Mouse (Mus musculus): ENCODE data around the gene Gm4450. TPM values are rescaled to one million over a fixed set of nuclear protein-coding genes. Genes with fewer than 3 reads are reported as not detected.

Gene Gm4450
- not detected in 4 replicates for total RNA-seq (2023; ENCODE audit: inconsistent age)

DNA sequence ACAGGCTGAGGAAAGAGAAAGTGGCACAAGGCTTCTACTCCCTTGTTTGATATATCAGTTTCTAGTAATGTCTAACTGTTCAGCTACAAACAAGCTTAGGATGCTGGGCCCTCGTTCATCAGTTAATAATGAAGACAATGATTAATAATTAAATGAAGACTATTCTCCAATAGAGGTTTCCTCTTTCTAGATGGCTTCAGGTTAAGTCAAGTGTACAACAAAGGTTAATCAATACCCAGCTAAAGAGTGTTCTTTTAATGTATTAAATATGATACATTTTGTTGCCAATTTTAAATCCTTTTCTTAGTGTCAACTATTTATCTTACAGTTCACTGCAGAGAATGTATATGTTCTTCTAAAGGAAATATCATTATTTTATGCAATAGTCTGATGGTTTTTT is at the start of gene Gm4450:
TSS of gene Gm4450 (minus strand) at position 101 of the 400 bp plus-strand sequence.

Other genes starting within 250 kb of the Gm4450 start
- not detected in 4 replicates for gene Reg4, start 235.0 kb downstream of the Gm4450 start, total RNA-seq (2023; ENCODE audit: inconsistent age)
- gene Hmgcs2, start 176.7 kb downstream of the Gm4450 start, total RNA-seq (2023; ENCODE audit: inconsistent age), result 0.21 TPM in 1 of 4 replicates, not detected in the others
- 60.1 to 71.5 TPM (median 61.5 TPM) in 4 replicates for gene Phgdh, start 117.1 kb downstream of the Gm4450 start, total RNA-seq (2023; ENCODE audit: inconsistent age)
- not detected in 4 replicates for gene Zfp697, start 74.7 kb downstream of the Gm4450 start, total RNA-seq (2023; ENCODE audit: inconsistent age)
- gene Hsd3b4, start 53.4 kb upstream of the Gm4450 start, total RNA-seq (2023; ENCODE audit: inconsistent age), result not detected in 4 replicates
- not detected in 4 replicates for gene Gm10681, start 131.7 kb upstream of the Gm4450 start, total RNA-seq (2023; ENCODE audit: inconsistent age)
- gene Hsd3b5, start 173.1 kb upstream of the Gm4450 start, total RNA-seq (2023; ENCODE audit: inconsistent age), result not detected in 4 replicates